Mouse (Mus musculus) stomach, embryonic 14.5 days (tissue): ENCODE measurements at regions not wholly inside any gene's neighbourhood (a gene's known extent, or its start where the extent isn't known, plus 50 kb on each side); places are given as distances from the start of the nearest gene placed in this dataset.
A peak's percentile ranks its signal among the peaks of the same experiment; 100 is the strongest.

Source experiments
- ATAC-seq: fragments of 200-750 bp; cut with Nextera tagmentation; 2 replicates; pipeline ENCODE4 v1.8.0; 2017; ENCODE audit warnings: low read depth, moderate TSS enrichment; ENCODE audit not compliant: insufficient number of reproducible peaks, insufficient read depth, low FRiP score
- H3K27ac ChIP-seq: fragments of 300-500 bp; sonication (generic); 2 replicates; pipeline ENCODE4 v1.5.1; 2014; ENCODE audit warnings: mild to moderate bottlenecking, low read length, moderate library complexity, mixed read lengths
- H3K27me3 ChIP-seq: fragments of 300-500 bp; sonication (generic); 2 replicates; pipeline ENCODE4 v1.6.1; 2014; ENCODE audit warnings: low read length, control low read depth, mixed read lengths; ENCODE audit not compliant: control insufficient read depth, insufficient read depth
- H3K36me3 ChIP-seq: fragments of 300-500 bp; sonication (generic); 2 replicates; pipeline ENCODE4 v1.6.1; 2014; ENCODE audit warnings: mild to moderate bottlenecking, control low read depth, low read length, moderate library complexity, mixed read lengths; ENCODE audit not compliant: control insufficient read depth, insufficient read depth
- H3K4me1 ChIP-seq: fragments of 300-500 bp; sonication (generic); 2 replicates; pipeline ENCODE4 v1.6.1; 2014; ENCODE audit warnings: low read length, control low read depth, mixed read lengths; ENCODE audit not compliant: control insufficient read depth, insufficient read depth
- H3K4me2 ChIP-seq: fragments of 300-500 bp; sonication (generic); replicated peaks from 2 replicates; pipeline ENCODE4 v1.6.1; 2014; ENCODE audit warnings: low read depth, low read length, control low read depth
- H3K4me3 ChIP-seq: fragments of 300-500 bp; sonication (generic); 2 replicates; pipeline ENCODE4 v1.5.1; 2014; ENCODE audit warnings: low read depth, low read length, control low read depth
- H3K9ac ChIP-seq: fragments of 300-500 bp; sonication (generic); replicated peaks from 2 replicates; pipeline ENCODE4 v1.6.1; 2014; ENCODE audit warnings: low read depth, mild to moderate bottlenecking, control low read depth, low read length, moderate library complexity, mixed read lengths
- H3K9me3 ChIP-seq: fragments of 300-500 bp; sonication (generic); 2 replicates; pipeline ENCODE4 v1.6.1; 2016; ENCODE audit warnings: low read depth, low read length, control low read depth; ENCODE audit not compliant: control insufficient read depth
- WGBS: fragments of 180-500 bp; shearing (Covaris S2); extraction: QIAGEN DNeasy Blood & Tissue Kit; methylation state at CpG from one replicate; pipeline ENCODE4 v1.1.7; 2014; 5-methylcytosine and 5-hydroxymethylcytosine counted together

DNA sequence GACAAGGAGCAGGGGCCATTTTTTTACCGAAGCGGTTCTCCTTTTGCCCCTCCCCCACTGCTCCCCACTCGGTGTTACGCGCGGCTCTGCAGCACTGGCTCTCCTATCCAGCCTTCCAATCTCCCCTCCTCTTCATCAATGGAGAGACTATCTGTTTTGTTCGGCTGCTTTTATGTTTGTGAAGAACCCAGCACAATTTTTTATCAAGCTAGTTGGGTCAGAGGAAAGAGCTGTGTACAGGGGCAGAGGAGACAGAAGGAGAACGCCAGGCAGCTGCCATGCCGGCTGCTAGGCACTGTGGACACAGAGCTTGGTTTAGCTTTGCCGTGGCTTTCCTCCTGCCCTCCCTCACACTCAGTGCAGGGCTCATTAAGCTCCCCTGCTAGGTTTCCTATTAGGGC is 280.3 kb downstream of the Sox11 start:
- Histone ChIP-seq H3K4me2 (peak overlapping the region; percentile 53), H3K36me3 (no peaks in the 10 kb centered on the region), H3K9ac (no peak overlapping the region), H3K4me3 (peak overlapping the region; percentile 22), H3K27me3 (no peaks in the 10 kb centered on the region), H3K9me3 (no peaks in the 10 kb centered on the region), H3K4me1 (peaks cover 15% of the 10 kb centered on the region), H3K27ac (no peak overlapping the region)
- 4% methylated on average over 10 of the region's 10 CpGs for WGBS
- no peak for ATAC-seq

DNA sequence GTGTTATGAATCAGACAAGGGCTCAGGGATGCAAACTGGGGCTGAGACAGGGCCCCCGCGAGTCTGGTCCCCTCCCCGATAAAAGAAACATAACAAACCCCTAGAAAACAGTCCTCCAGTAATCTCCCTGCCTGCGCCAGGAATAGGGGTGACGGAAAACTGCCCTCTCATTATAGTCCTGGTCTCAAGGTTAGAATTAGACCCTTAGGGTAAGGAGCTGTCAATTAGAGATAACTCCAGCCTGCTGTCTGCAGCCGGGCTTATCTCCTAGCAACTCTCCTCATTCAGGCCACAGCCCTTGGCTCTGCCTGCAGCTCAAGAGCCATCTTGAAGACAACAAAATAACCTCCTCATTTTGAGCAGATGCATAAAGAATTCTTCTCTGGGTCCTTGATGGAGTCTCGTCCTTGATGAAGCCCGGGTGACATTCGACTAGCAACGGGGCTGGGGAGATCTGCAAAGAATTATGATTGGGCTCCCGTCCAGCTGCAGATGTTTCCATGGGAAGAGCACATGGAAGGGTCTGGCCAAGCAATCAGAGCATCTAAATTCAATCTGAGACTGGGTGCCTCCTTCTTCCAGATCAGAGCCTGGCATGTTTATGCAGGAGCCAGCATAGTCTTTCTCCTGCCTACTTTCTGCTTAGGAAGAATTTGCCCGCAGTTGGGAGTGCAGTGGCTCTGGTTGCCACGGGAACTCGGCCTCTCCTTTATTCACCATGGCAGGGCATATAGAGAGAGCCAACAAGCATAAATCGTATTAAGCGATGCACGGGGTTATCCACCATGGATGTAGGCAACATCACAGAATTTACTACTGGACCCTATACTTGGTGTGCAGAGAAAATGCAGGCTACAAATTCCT is 281.2 kb downstream of the Sox11 start:
- no peaks in the 10 kb centered on the region for H3K36me3 ChIP-seq
- H3K27ac ChIP-seq, result no peak overlapping the region
- H3K4me1 ChIP-seq, result peaks cover 15% of the 10 kb centered on the region
- H3K4me2 ChIP-seq, result peak overlapping the region; percentile 53
- H3K27me3 ChIP-seq, result no peaks in the 10 kb centered on the region
- H3K9me3 ChIP-seq, result no peaks in the 10 kb centered on the region
- peak overlapping the region; percentile 22; the same call in 1 of the 2 replicates for H3K4me3 ChIP-seq
- WGBS, result 18% methylated on average over 17 of the region's 17 CpGs
- no peak overlapping the region for H3K9ac ChIP-seq
- ATAC-seq, result no peak

DNA sequence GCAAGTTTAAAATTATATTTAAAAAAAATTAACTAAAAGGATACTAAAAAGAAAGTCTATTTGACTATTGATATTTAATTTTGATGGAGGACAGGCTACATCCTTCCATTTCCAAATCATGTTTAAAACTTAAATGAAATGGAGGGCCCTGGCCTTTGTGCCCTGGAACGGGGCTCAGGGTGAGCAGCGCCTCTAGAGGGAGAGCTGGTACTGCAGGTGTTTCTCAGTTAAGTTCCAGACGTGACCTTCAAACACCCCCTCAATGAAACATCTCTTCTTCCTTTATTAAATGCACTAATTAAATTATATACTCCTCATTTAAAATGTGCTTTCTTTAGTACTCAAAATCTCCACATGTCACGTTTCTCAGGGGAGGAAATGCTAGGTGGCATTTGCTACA is 282.5 kb downstream of the Sox11 start:
- no peak for ATAC-seq
- Histone ChIP-seq H3K9ac (no peak overlapping the region), H3K27me3 (no peaks in the 10 kb centered on the region), H3K36me3 (no peaks in the 10 kb centered on the region), H3K4me3 (no peak overlapping the region), H3K27ac (no peak overlapping the region), H3K4me1 (peaks cover 15% of the 10 kb centered on the region), H3K9me3 (no peaks in the 10 kb centered on the region), H3K4me2 (no peak overlapping the region)
- 34% methylated on average over 4 of the region's 4 CpGs for WGBS

DNA sequence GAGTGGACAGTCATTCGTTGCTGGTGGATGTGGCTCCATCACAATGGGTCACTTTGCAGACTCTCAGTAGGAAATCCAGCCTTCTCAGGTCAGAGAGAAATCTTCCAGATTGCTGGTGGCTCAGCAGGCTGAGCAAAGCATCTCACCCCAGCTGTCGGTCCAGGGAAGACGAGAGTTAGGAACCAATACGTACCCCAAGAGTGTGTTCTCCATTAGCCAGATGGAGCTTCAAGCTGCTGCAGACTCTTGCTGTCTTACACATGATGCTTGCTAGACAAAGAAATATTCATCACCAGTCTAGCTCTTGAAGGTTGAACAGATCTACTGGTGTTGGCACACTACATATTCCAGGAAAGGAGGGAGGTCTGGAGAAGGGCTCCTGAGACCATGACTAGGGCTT is 288.0 kb downstream of the Sox11 start:
- H3K27ac ChIP-seq, result no peak overlapping the region
- no peaks in the 10 kb centered on the region for H3K4me1 ChIP-seq
- no peaks in the 10 kb centered on the region for H3K36me3 ChIP-seq
- H3K9me3 ChIP-seq, result no peaks in the 10 kb centered on the region
- no peak overlapping the region for H3K9ac ChIP-seq
- 87% methylated on average over 4 of the region's 4 CpGs for WGBS
- H3K4me3 ChIP-seq, result no peak overlapping the region
- no peak for ATAC-seq
- H3K4me2 ChIP-seq, result no peak overlapping the region
- no peaks in the 10 kb centered on the region for H3K27me3 ChIP-seq

DNA sequence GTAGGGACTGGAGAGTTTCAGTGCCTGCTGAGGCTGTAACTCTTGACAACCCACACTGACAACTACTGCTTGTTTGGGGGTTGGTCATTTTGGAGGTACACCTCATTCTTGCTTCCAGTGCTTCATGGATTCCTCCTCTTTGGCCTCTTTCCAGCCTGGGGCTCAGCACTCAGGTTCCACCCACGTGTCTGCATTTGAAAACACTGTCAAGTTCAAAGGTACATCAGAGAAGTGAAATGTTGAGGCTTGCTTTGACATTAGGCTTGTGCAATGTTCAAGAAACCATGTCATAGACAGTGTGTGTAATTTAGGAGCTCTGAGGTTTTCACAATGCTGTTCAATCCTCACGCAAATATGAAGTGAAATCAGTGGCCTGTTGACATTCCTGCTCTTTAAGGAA is 304.5 kb downstream of the Sox11 start:
- ATAC-seq, result no peak
- H3K36me3 ChIP-seq, result no peaks in the 10 kb centered on the region
- H3K9ac ChIP-seq, result no peak overlapping the region
- no peaks in the 10 kb centered on the region for H3K4me1 ChIP-seq
- no peak overlapping the region for H3K4me2 ChIP-seq
- WGBS, result 57% methylated on average over 2 of the region's 2 CpGs
- no peaks in the 10 kb centered on the region for H3K27me3 ChIP-seq
- H3K27ac ChIP-seq, result no peak overlapping the region
- H3K9me3 ChIP-seq, result no peaks in the 10 kb centered on the region
- H3K4me3 ChIP-seq, result no peak overlapping the region

DNA sequence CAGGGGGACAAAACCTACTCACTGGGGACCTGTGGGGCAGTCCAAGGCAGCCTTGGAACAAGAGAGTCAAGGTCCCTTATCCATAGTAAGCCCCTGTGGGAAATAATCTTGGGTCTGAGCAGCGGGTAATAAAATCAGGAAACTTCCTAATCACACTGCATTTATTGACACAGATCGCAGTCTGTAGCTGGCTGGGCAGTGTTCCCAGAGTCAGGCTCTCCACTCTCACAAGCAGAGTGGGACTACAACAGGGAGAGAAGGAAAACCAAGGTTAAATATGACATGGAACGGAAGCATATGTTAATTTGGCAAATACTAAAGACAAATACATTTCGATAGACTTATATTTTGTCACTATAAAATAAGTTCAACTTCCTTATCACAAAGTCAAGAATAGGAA is 322.6 kb downstream of the Sox11 start:
- ATAC-seq, result 0 out of 2 replicates have a peak, but pooled peaks have one; percentile 14

DNA sequence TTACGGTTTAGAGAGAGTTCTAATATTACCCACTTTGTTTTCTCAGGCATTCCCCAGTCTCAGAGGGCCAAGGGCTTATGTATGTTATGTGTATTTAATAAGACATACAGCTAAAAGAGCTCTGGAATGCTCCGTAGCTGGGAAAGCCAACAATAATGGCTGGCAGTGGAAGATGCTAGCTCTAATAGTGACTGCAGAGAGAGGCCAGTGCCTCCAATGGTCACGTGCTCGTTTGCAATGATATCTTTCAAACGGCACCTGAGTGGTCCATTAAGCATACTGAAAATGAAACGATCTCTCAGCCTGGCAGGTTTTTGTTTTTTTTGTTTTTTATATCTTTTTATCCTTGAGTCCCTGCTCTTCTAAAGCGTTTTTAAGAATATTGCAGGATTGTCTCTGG is 324.0 kb downstream of the Sox11 start:
- Histone ChIP-seq H3K4me1 (no peaks in the 10 kb centered on the region), H3K4me3 (no peak overlapping the region), H3K36me3 (no peaks in the 10 kb centered on the region), H3K9me3 (no peaks in the 10 kb centered on the region), H3K27me3 (no peaks in the 10 kb centered on the region), H3K4me2 (no peak overlapping the region), H3K27ac (no peak overlapping the region), H3K9ac (no peak overlapping the region)
- no peak for ATAC-seq
- WGBS, result 53% methylated on average over 7 of the region's 7 CpGs

More for the DNA sequence above, 322.6 kb downstream of the Sox11 start:
- Histone ChIP-seq H3K36me3 (no peaks in the 10 kb centered on the region), H3K9ac (no peak overlapping the region), H3K4me1 (no peaks in the 10 kb centered on the region), H3K27ac (no peak overlapping the region), H3K4me2 (no peak overlapping the region), H3K4me3 (no peak overlapping the region), H3K27me3 (no peaks in the 10 kb centered on the region), H3K9me3 (no peaks in the 10 kb centered on the region)
- WGBS, result 71% methylated on average over 4 of the region's 4 CpGs

DNA sequence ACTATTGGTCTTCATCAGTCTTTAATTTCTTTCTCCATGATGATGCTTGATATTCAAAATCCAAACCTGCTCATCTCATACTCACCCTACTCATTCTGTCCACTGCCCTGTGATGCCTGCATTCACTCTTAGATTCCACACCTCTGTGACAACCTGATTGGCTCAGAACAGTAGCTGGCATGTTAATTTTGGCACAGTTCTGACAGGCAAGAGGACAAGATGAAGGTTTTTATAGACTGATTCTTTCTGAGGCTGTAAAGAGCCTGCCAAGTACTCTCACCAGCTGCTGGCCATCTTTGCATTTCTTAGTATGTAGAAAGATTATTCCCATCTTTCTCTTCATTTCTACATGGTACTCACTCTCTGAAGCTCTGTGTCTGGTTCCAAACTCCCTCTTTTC is 343.1 kb downstream of the Sox11 start:
- no peak overlapping the region for H3K4me2 ChIP-seq
- H3K9me3 ChIP-seq, result no peaks in the 10 kb centered on the region
- H3K9ac ChIP-seq, result no peak overlapping the region
- H3K27ac ChIP-seq, result no peak overlapping the region
- H3K4me3 ChIP-seq, result no peak overlapping the region
- no peaks in the 10 kb centered on the region for H3K36me3 ChIP-seq
- no peaks in the 10 kb centered on the region for H3K27me3 ChIP-seq
- no peaks in the 10 kb centered on the region for H3K4me1 ChIP-seq
- no peak for ATAC-seq
